Mouse (Mus musculus) embryonic fibroblast, embryonic 13.5 days (primary cell): ENCODE measurements around the gene Rcan2. TPM values are rescaled to one million over a fixed set of nuclear protein-coding genes. Genes with fewer than 3 reads are reported as not detected.

Experiments used
- H3K27ac ChIP-seq: 2 replicates; pipeline ENCODE4 v1.5.1; 2012; ENCODE audit warnings: low read length, control low read depth, inconsistent platforms; ENCODE audit not compliant: insufficient read depth
- H3K4me1 ChIP-seq: 2 replicates; pipeline ENCODE4 v1.6.1; 2011; ENCODE audit warnings: low read length; ENCODE audit not compliant: control insufficient read depth, insufficient read depth
- H3K4me3 ChIP-seq: 2 replicates; pipeline ENCODE4 v1.5.1; 2011; ENCODE audit warnings: mild to moderate bottlenecking, control low read depth, low read length; ENCODE audit not compliant: insufficient read depth
- CTCF ChIP-seq: IDR thresholded peaks from 2 replicates; pipeline ENCODE4 v1.5.1; 2011; ENCODE audit warnings: mild to moderate bottlenecking, control low read depth, low read length, moderate library complexity, borderline replicate concordance; ENCODE audit not compliant: insufficient read depth
- POLR2A ChIP-seq: IDR thresholded peaks from 2 replicates; pipeline ENCODE4 v1.6.1; 2011; ENCODE audit warnings: low read depth, mild to moderate bottlenecking, control low read depth, low read length, moderate library complexity
- polyA plus RNA-seq: library from polyadenylated mRNA; stranded (reverse); fragments of >200 nt; gene quantifications from 2 replicates; pipeline ENCODE4 v1.2.4, GENCODE M21; 2011; ENCODE audit warnings: low read depth; ENCODE audit not compliant: missing spikeins, insufficient read length

Rcan2 gene
- polyA plus RNA-seq, 1 experiment: 20.4 TPM

- TF ChIP-seq POLR2A: no peak
- no peak for TF ChIP-seq CTCF
- Histone ChIP-seq H3K27ac (no peak overlapping the region), H3K4me3 (no peak overlapping the region), H3K4me1 (no peaks in the 10 kb centered on the region)
These were observed 252.3 kb downstream of the Rcan2 start for GRCm38 (mm10) chr17:44053427-44053826.

GRCm38 (mm10) chr17:44057123-44057522 lies 256.0 kb downstream of the Rcan2 start:
- TF ChIP-seq POLR2A: no peak
- no peak for TF ChIP-seq CTCF
- no peaks in the 10 kb centered on the region; the same call in 1 of the 2 replicates for H3K4me1 ChIP-seq
- no peak overlapping the region for H3K27ac ChIP-seq
- H3K4me3 ChIP-seq: no peak overlapping the region

- Histone ChIP-seq H3K27ac (no peak overlapping the region), H3K4me3 (no peak overlapping the region), H3K4me1 (no peaks in the 10 kb centered on the region; the same call in 1 of the 2 replicates)
- TF ChIP-seq POLR2A (no peak), CTCF (no peak)
These were observed 257.0 kb downstream of the Rcan2 start for GRCm38 (mm10) chr17:44058145-44058544.

- no peak overlapping the region for H3K4me3 ChIP-seq
- H3K27ac ChIP-seq: peak overlapping the region; percentile 9
- TF ChIP-seq POLR2A (no peak), CTCF (no peak)
- H3K4me1 ChIP-seq: no peaks in the 10 kb centered on the region; the same call in 1 of the 2 replicates
These were observed 259.6 kb downstream of the Rcan2 start for GRCm38 (mm10) chr17:44060781-44061180.

GRCm38 (mm10) chr17:44061289-44061890 lies 260.2 kb downstream of the Rcan2 start:
- no peak for TF ChIP-seq CTCF
- TF ChIP-seq POLR2A: no peak
- Histone ChIP-seq H3K4me3 (no peak overlapping the region), H3K27ac (peak overlapping the region; percentile 9), H3K4me1 (no peaks in the 10 kb centered on the region; the same call in 1 of the 2 replicates)

- no peak overlapping the region for H3K4me3 ChIP-seq
- no peaks in the 10 kb centered on the region for H3K4me1 ChIP-seq
- TF ChIP-seq POLR2A (no peak), CTCF (no peak)
- H3K27ac ChIP-seq: no peak overlapping the region
These were observed 267.7 kb downstream of the Rcan2 start for GRCm38 (mm10) chr17:44068876-44069275.

- H3K4me3 ChIP-seq: no peak overlapping the region
- no peak for TF ChIP-seq POLR2A
- TF ChIP-seq CTCF: no peak
- no peaks in the 10 kb centered on the region for H3K4me1 ChIP-seq
- H3K27ac ChIP-seq: no peak overlapping the region
These were observed 270.5 kb downstream of the Rcan2 start for GRCm38 (mm10) chr17:44071680-44072079.

GRCm38 (mm10) chr17:44075601-44076000 lies 274.4 kb downstream of the Rcan2 start:
- no peak for TF ChIP-seq POLR2A
- no peak for TF ChIP-seq CTCF
- Histone ChIP-seq H3K27ac (no peak overlapping the region), H3K4me1 (0 out of 2 replicates have a peak, but pooled peaks cover 2% of the 10 kb centered on the region), H3K4me3 (no peak overlapping the region)

GRCm38 (mm10) chr17:44076051-44076680 lies 275.0 kb downstream of the Rcan2 start:
- Histone ChIP-seq H3K4me1 (0 out of 2 replicates have a peak, but pooled peaks cover 2% of the 10 kb centered on the region), H3K27ac (no peak overlapping the region), H3K4me3 (no peak overlapping the region)
- TF ChIP-seq POLR2A (no peak), CTCF (no peak)

GRCm38 (mm10) chr17:44077146-44077842 lies 276.1 kb downstream of the Rcan2 start:
- Histone ChIP-seq H3K27ac (no peak overlapping the region), H3K4me1 (0 out of 2 replicates have a peak, but pooled peaks cover 2% of the 10 kb centered on the region), H3K4me3 (no peak overlapping the region)
- TF ChIP-seq CTCF (no peak), POLR2A (no peak)

GRCm38 (mm10) chr17:44077843-44078160 lies 276.7 kb downstream of the Rcan2 start:
- no peak overlapping the region for H3K27ac ChIP-seq
- H3K4me3 ChIP-seq: no peak overlapping the region
- TF ChIP-seq POLR2A (no peak), CTCF (no peak)
- 0 out of 2 replicates have a peak, but pooled peaks cover 2% of the 10 kb centered on the region for H3K4me1 ChIP-seq
